Mouse (Mus musculus): ENCODE measurements around the gene Mrgpra2a. TPM values are rescaled to one million over a fixed set of nuclear protein-coding genes. Genes with fewer than 3 reads are reported as not detected.

The Mrgpra2a gene
- polyA plus RNA-seq, 1 experiment from 2014 or later: not detected

Other genes starting within 250 kb of the Mrgpra2a start
- not detected in 2 replicates for gene Mrgpra6, start 247.2 kb downstream of the Mrgpra2a start, polyA plus RNA-seq (2016; fragmentation: Nextera tagmentation; extraction: Ambion mirVana)
- not detected in 2 replicates for gene Mrgpra9, start 199.3 kb downstream of the Mrgpra2a start, polyA plus RNA-seq (2016; fragmentation: Nextera tagmentation; extraction: Ambion mirVana)
- gene Mrgpra1, start 97.9 kb downstream of the Mrgpra2a start, polyA plus RNA-seq (2016; fragmentation: Nextera tagmentation; extraction: Ambion mirVana): not detected in 2 replicates
- gene Mrgpra2b, start 76.7 kb upstream of the Mrgpra2a start, polyA plus RNA-seq (2016; fragmentation: Nextera tagmentation; extraction: Ambion mirVana): not detected in 2 replicates
- not detected in 2 replicates for gene Mrgpra3, start 149.2 kb upstream of the Mrgpra2a start, polyA plus RNA-seq (2016; fragmentation: Nextera tagmentation; extraction: Ambion mirVana)